Mouse (Mus musculus) CH12.LX (cell line): ENCODE data around the gene Selplg. TPM values are rescaled to one million over a fixed set of nuclear protein-coding genes. Genes with fewer than 3 reads are reported as not detected.

Experiments used
- DNase-seq: peaks from one replicate; pipeline ENCODE4 v3.0.0-alpha.2; 2013; ENCODE audit errors: extremely low read depth
- H3K27ac ChIP-seq: 2 replicates; pipeline ENCODE4 v1.5.1; 2012; ENCODE audit warnings: low read depth, mild to moderate bottlenecking, control low read depth, moderate library complexity; ENCODE audit not compliant: insufficient read depth
- H3K27me3 ChIP-seq: replicated peaks from 2 replicates; pipeline ENCODE3; 2012; ENCODE audit warnings: inconsistent platforms
- H3K36me3 ChIP-seq, 2 experiments: replicated peaks in 1 of 2; 2 replicates each; pipeline versions ENCODE3 to v1.6.1; 2012; ENCODE audit warnings: inconsistent platforms in 1 of 2, low read length in 1 of 2, mild to moderate bottlenecking in 1 of 2, mixed read lengths in 1 of 2, moderate library complexity in 1 of 2; ENCODE audit not compliant: control insufficient read depth in 1 of 2, insufficient read depth in 1 of 2
- H3K4me1 ChIP-seq, 2 experiments: 2 replicates each; pipeline ENCODE4 v1.6.1; 2012; ENCODE audit warnings: inconsistent platforms in 1 of 2, moderate library complexity in 1 of 2; ENCODE audit not compliant: insufficient read depth in 2 of 2, control insufficient read depth in 1 of 2
- H3K4me2 ChIP-seq: 2 replicates; pipeline ENCODE4 v1.6.1; 2012; ENCODE audit warnings: low read depth, mild to moderate bottlenecking, control low read depth; ENCODE audit not compliant: poor library complexity, insufficient read depth, severe bottlenecking
- H3K4me3 ChIP-seq, 3 experiments: fragments of 150-350 bp in 1 of 3; sonication (generic) in 1 of 3; replicated peaks in 1 of 3; 2 replicates each; pipeline versions ENCODE3 to v1.5.1; 2011 to 2012; ENCODE audit warnings: low read depth in 2 of 3, low read length in 2 of 3, mild to moderate bottlenecking in 2 of 3, moderate library complexity in 2 of 3, control low read depth in 1 of 3, improper control_type of control experiment in 1 of 3, inconsistent platforms in 1 of 3, mixed read lengths in 1 of 3; ENCODE audit not compliant: poor library complexity in 1 of 3
- H3K79me2 ChIP-seq: replicated peaks from 2 replicates; pipeline ENCODE4 v1.6.1; 2012; ENCODE audit warnings: mild to moderate bottlenecking, moderate library complexity; ENCODE audit not compliant: control insufficient read depth, poor library complexity, insufficient read depth, severe bottlenecking; ENCODE audit errors: extremely low read depth
- H3K9ac ChIP-seq: 2 replicates; pipeline ENCODE4 v1.6.1; 2012; ENCODE audit warnings: low read depth, mild to moderate bottlenecking, control low read depth, moderate library complexity; ENCODE audit not compliant: insufficient read depth
- H3K9me3 ChIP-seq: replicated peaks from 2 replicates; pipeline ENCODE3; 2012; ENCODE audit warnings: low read length, inconsistent platforms, mixed read lengths
- BHLHE40 ChIP-seq: IDR thresholded peaks from 2 replicates; pipeline ENCODE4 v1.6.1; 2011; ENCODE audit warnings: mild to moderate bottlenecking, low read depth, low read length, improper control_type of control experiment
- CHD2 ChIP-seq: IDR thresholded peaks from 2 replicates; pipeline ENCODE4 v1.6.1; 2011; ENCODE audit warnings: low read length, improper control_type of control experiment
- CTCF ChIP-seq, 2 experiments: IDR thresholded peaks in 1 of 2; conservative IDR thresholded peaks in 1 of 2; 2 replicates each; pipeline ENCODE4 v1.5.1; 2011 to 2012; ENCODE audit warnings: low read depth in 2 of 2, low read length in 2 of 2, improper control_type of control experiment in 1 of 2, inconsistent platforms in 1 of 2, mild to moderate bottlenecking in 1 of 2, moderate library complexity in 1 of 2
- E2F4 ChIP-seq: IDR thresholded peaks from 2 replicates; pipeline ENCODE4 v1.6.1; 2011; ENCODE audit warnings: low read depth, low read length, improper control_type of control experiment; ENCODE audit not compliant: insufficient replicate concordance
- ELF1 ChIP-seq: IDR thresholded peaks from 2 replicates; pipeline ENCODE4 v1.6.1; 2014; ENCODE audit warnings: low read depth, mild to moderate bottlenecking, inconsistent platforms, low read length, improper control_type of control experiment
- ETS1 ChIP-seq: conservative IDR thresholded peaks from 2 replicates; pipeline ENCODE4 v1.6.1; 2012; ENCODE audit warnings: low read depth, mild to moderate bottlenecking, inconsistent platforms, low read length, improper control_type of control experiment, moderate library complexity
- GABPA ChIP-seq: IDR thresholded peaks from 2 replicates; pipeline ENCODE4 v1.6.1; 2012; ENCODE audit warnings: low read depth, low read length, improper control_type of control experiment, inconsistent platforms; ENCODE audit not compliant: insufficient replicate concordance
- HCFC1 ChIP-seq: IDR thresholded peaks from 2 replicates; pipeline ENCODE4 v1.6.1; 2012; ENCODE audit warnings: low read depth, mild to moderate bottlenecking, inconsistent platforms, low read length, improper control_type of control experiment
- JUN ChIP-seq: IDR thresholded peaks from 2 replicates; pipeline ENCODE4 v1.6.1; 2011; ENCODE audit warnings: low read depth, mild to moderate bottlenecking, low read length, improper control_type of control experiment, moderate library complexity; ENCODE audit not compliant: insufficient read depth
- JUND ChIP-seq: conservative IDR thresholded peaks from 2 replicates; pipeline ENCODE4 v1.6.1; 2011; ENCODE audit warnings: low read depth, low read length, improper control_type of control experiment
- MAFK ChIP-seq: IDR thresholded peaks from 2 replicates; pipeline ENCODE4 v1.6.1; 2011; ENCODE audit warnings: low read length, improper control_type of control experiment; ENCODE audit not compliant: insufficient replicate concordance
- MAZ ChIP-seq: IDR thresholded peaks from 2 replicates; pipeline ENCODE4 v1.6.1; 2012; ENCODE audit warnings: low read depth, mild to moderate bottlenecking, inconsistent platforms, low read length, improper control_type of control experiment, moderate library complexity
- MEF2A ChIP-seq: IDR thresholded peaks from 2 replicates; pipeline ENCODE4 v1.6.1; 2014; ENCODE audit warnings: low read depth, mild to moderate bottlenecking, inconsistent platforms, low read length, improper control_type of control experiment, borderline replicate concordance
- MXI1 ChIP-seq: IDR thresholded peaks from 2 replicates; pipeline ENCODE4 v1.6.1; 2011; ENCODE audit warnings: mild to moderate bottlenecking, low read depth, low read length, improper control_type of control experiment
- NRF1 ChIP-seq: IDR thresholded peaks from 2 replicates; pipeline ENCODE4 v1.6.1; 2014; ENCODE audit warnings: low read depth, mild to moderate bottlenecking, inconsistent platforms, low read length, improper control_type of control experiment, moderate library complexity
- POLR2A ChIP-seq: IDR thresholded peaks from 2 replicates; pipeline ENCODE4 v1.6.1; 2011; ENCODE audit warnings: low read depth, mild to moderate bottlenecking, improper control_type of control experiment, low read length
- RCOR1 ChIP-seq: conservative IDR thresholded peaks from 2 replicates; pipeline ENCODE4 v1.6.1; 2012; ENCODE audit warnings: low read depth, mild to moderate bottlenecking, inconsistent platforms, low read length, improper control_type of control experiment
- SMC3 ChIP-seq: IDR thresholded peaks from 2 replicates; pipeline ENCODE4 v1.6.1; 2011; ENCODE audit warnings: low read depth, low read length, improper control_type of control experiment
- TBP ChIP-seq: conservative IDR thresholded peaks from 2 replicates; pipeline ENCODE4 v1.6.1; 2011; ENCODE audit warnings: low read depth, low read length, improper control_type of control experiment
- TCF12 ChIP-seq: IDR thresholded peaks from 2 replicates; pipeline ENCODE4 v1.6.1; 2014; ENCODE audit warnings: low read depth, mild to moderate bottlenecking, inconsistent platforms, low read length, improper control_type of control experiment
- UBTF ChIP-seq: IDR thresholded peaks from 2 replicates; pipeline ENCODE4 v1.6.1; 2012; ENCODE audit warnings: low read depth, mild to moderate bottlenecking, inconsistent platforms, low read length, improper control_type of control experiment, moderate library complexity
- ZC3H11A ChIP-seq: IDR thresholded peaks from 2 replicates; pipeline ENCODE4 v1.6.1; 2012; ENCODE audit warnings: low read depth, mild to moderate bottlenecking, inconsistent platforms, low read length, improper control_type of control experiment
- ZKSCAN1 ChIP-seq: IDR thresholded peaks from 2 replicates; pipeline ENCODE4 v1.6.1; 2012; ENCODE audit warnings: low read depth, inconsistent platforms, low read length, improper control_type of control experiment, borderline replicate concordance
- ZMIZ1 ChIP-seq: IDR thresholded peaks from 2 replicates; pipeline ENCODE4 v1.6.1; 2012; ENCODE audit warnings: low read depth, mild to moderate bottlenecking, inconsistent platforms, low read length, improper control_type of control experiment
- ZNF384 ChIP-seq: IDR thresholded peaks from 2 replicates; pipeline ENCODE4 v1.6.1; 2012; ENCODE audit warnings: low read depth, low read length, improper control_type of control experiment, inconsistent platforms
- dilution Hi-C: fragments of 300-500 bp; cut with MboI; formaldehyde crosslinking; loops from 2 replicates; pipeline ENCODE4 v1.14.3; 2020; ENCODE audit warnings: low sequenced_read_pairs; ENCODE audit not compliant: extremely low pct_unique_long_range_greater_than_20kb, extremely low pct_ligation_motif_present
- in situ Hi-C: fragments of 300-500 bp; cut with MboI; formaldehyde crosslinking; loops from 3 replicates; pipeline ENCODE4 v1.14.3; 2019; ENCODE audit warnings: low sequenced_read_pairs, low pct_ligation_motif_present, low pct_unique_long_range_greater_than_20kb, mixed read lengths
- polyA plus RNA-seq: library from polyadenylated mRNA; unstranded; fragments of >175 nt; gene quantifications from 2 replicates; pipeline ENCODE4 v1.2.1, GENCODE M21; 2012; ENCODE audit warnings: low read depth; ENCODE audit not compliant: insufficient read length
- total RNA-seq, 2 experiments: library from RNA; depleted of rRNA; stranded (reverse); fragments of 300-350 nt in 1 of 2; fragments of >200 nt in 1 of 2; gene quantifications; 2 replicates each; pipeline ENCODE4 v1.2.3; 2012 to 2014

The Selplg gene
- total and polyA plus RNA-seq, 3 experiments: 29.4 to 58.5 (median 41.6) TPM

DNA sequence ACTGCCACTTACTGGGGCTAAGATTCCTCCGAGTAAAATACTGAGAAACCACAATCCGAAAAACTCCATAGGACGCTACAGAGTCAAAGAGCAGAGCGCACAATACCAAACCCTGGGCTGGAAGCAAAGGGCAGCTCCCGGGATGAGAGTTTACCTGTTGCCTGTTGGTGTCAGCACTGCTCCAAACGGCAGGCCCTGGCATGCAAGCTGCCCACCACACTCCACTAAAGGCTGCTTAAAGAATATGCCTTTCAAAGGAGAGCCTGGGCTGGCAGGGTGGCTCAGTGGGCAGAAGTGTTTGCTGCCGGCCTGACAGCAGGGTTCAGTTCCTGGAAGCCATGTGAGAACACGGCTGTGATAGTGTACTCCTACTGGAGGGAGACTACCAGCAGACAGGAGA lies 25.2 kb upstream of the Selplg start:
- no peak overlapping the region for H3K27ac ChIP-seq
- H3K4me2 ChIP-seq: no peak overlapping the region
- H3K4me3 ChIP-seq: no peak overlapping the region
- H3K9me3 ChIP-seq: peaks cover 4% of the 10 kb centered on the region
- H3K4me1 ChIP-seq: peaks cover 3 to 11% of the 10 kb centered on the region in 2 experiments
- DNase-seq: no peak
- no peaks in the 10 kb centered on the region for H3K27me3 ChIP-seq
- dilution Hi-C loops: no loop called here
- peaks cover 17 to 92% of the 10 kb centered on the region in 2 experiments for H3K36me3 ChIP-seq
- no peak for TF ChIP-seq TBP
- no peak for TF ChIP-seq JUND
- TF ChIP-seq RCOR1: no peak
- TF ChIP-seq JUN: no peak
- TF ChIP-seq MXI1: no peak
- TF ChIP-seq HCFC1: no peak
- no peak for TF ChIP-seq POLR2A
- TF ChIP-seq ZC3H11A: no peak
- no peak for TF ChIP-seq TCF12
- TF ChIP-seq MAFK: no peak
- no peak for TF ChIP-seq CHD2
- TF ChIP-seq E2F4: no peak
- no peak for TF ChIP-seq BHLHE40
- TF ChIP-seq ZKSCAN1: no peak
- no peak for TF ChIP-seq NRF1
- TF ChIP-seq UBTF: no peak
- no peak for TF ChIP-seq MEF2A
- TF ChIP-seq ZNF384: no peak
- TF ChIP-seq, all 38 proteins: peak for 0
- in situ Hi-C loops: loop anchor here (10.0 kb wide), 1 partner anchor 77 kb away; no protein-coding TSS in a partner anchor
- Histone ChIP-seq H3K9ac (no peak overlapping the region), H3K79me2 (no peaks in the 10 kb centered on the region)

DNA sequence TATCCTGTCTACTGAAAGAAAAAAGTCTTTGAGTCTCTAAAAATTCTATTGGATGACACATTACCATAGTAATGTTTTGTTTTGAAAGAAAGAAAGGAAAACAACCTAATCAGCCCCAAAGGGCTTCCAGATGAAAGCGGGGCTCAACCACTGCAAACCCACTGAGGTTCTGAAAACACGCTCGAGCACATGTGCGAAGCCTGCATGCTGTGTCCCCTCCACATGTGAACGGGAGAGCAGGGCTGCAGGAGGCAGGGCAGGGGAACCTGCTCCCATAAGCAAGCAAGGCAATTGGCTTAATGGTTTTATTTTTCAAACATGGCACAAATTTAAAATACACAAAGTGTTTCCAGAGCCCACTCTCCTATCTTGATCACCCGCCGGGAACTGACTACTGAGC lies 24.2 kb upstream of the Selplg start:
- dilution Hi-C loops: no loop called here
- Histone ChIP-seq H3K27me3 (no peaks in the 10 kb centered on the region), H3K4me2 (no peak overlapping the region)
- TF ChIP-seq ELF1: no peak
- no peak for TF ChIP-seq ZNF384
- no peak for TF ChIP-seq JUN
- TF ChIP-seq MXI1: no peak
- no peak for TF ChIP-seq ZMIZ1
- no peak for TF ChIP-seq POLR2A
- TF ChIP-seq ETS1: no peak
- TF ChIP-seq CHD2: no peak
- TF ChIP-seq GABPA: no peak
- TF ChIP-seq CTCF (conservative IDR thresholded peaks at IDR 0.05 in 1 of 2, IDR thresholded peaks at IDR 0.05 in 1 of 2; ENCODE audit: low read depth in 2 of 2, low read length in 2 of 2): no peak
- TF ChIP-seq MAZ: no peak
- TF ChIP-seq ZC3H11A: no peak
- TF ChIP-seq SMC3: no peak
- TF ChIP-seq, all 38 proteins: peak for 0
- Histone ChIP-seq H3K27ac (no peak overlapping the region), H3K9ac (no peak overlapping the region), H3K36me3 (peaks cover 21 to 92% of the 10 kb centered on the region in 2 experiments), H3K79me2 (no peaks in the 10 kb centered on the region), H3K9me3 (peaks cover 4% of the 10 kb centered on the region), H3K4me3 (no peak overlapping the region), H3K4me1 (peaks cover 3 to 11% of the 10 kb centered on the region in 2 experiments)
- DNase-seq: no peak
- in situ Hi-C loops: loop anchor here (10.0 kb wide), 1 partner anchor 78 kb away; no protein-coding TSS in a partner anchor
